Mouse (Mus musculus) T-helper 1 cell (primary cell): ENCODE results near the gene Tef.

ENCODE experiments used
- in situ Hi-C: fragments of 300-600 bp; cut with MboI, MseI; formaldehyde crosslinking; loops from one replicate; pipeline ENCODE4 v1.15.1; 2025; ENCODE audit warnings: high pct_unique_total_duplicates

Tef gene

DNA sequence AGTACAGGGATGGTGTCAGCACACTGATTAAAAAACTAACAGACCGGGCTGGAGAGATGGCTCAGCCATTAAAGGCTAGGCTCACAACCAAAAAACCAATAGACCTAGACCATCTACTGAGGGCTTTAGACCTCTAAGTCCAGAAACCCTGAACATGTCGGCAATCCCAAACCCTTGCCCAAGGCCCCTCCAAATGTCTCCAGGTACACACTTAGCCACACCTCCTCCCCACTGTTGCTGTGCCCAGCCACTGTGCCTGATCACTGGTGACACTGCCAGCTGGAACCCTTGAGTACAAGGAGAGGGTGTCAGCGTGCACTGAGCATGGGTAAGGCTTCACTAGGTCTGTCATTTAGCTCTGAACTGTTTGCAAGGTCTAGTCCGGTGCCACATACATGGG, 3.8 kb upstream of the Tef start:
- in situ Hi-C loops = no loop called here

DNA sequence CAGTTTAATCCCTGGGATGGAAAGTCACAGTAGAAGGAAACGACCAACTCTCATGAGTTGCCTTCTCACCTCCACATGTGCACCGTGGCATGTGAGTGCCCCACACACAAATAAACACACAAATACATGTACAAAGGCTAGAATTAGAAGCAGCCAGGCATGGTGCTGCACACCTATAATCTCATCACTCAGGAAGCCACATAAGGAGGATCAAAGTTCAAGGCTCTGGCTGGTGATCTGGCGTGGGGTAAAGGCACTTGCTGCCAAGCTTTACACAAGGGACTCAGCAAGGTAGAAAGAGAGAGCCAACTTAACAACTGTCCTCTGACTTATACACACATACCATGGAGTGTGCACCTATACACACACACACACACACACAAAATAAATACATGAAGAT, 1.8 kb upstream of the Tef start:
- in situ Hi-C loops = no loop called here

DNA sequence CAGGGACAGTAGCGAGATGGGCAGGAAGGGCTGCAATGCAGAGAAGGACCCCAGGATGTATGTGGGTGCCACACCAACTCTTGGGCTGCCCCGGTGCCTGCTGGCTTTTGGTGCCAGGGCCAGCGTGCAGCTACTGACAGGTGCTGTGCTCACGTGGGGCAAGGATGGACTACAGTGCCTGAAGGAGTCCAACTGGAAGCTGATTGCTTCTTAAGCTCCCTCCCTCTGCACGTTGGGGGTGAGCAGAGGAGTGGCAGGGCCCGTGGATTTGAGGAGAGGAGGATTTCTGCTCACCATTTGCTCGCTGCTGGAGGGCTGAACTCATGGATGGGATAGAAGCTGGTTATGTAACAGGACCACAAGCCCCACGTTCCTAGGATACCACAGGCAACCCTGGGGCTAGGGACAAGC, 725 bp downstream of the Tef start:
- in situ Hi-C loops = no loop called here

DNA sequence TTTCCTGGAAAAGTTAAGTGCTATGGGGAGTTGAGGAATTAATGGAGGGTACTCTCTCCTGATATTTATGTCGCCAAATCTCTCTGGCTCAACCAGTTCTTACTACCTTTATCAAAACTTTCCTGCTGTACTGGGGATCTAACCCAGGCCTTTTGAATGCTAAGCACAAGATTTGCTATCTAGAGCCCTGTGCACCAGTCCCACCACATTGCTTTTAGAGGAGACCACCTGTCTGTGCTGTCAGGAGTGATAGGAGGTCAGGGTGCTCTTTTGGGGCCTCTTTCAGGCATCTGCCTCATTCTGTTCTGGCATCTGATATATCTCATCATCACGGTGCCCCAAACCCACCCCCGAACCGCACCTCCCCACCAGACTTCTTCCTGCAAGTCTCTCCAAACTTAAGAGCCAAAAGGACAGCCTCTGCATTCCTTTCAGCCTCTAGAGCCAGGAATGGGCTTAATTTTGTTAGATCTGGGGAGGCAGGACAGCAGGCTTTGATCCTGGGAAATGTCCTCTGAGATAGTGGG, 1.3 kb downstream of the Tef start:
- in situ Hi-C loops = no loop called here

DNA sequence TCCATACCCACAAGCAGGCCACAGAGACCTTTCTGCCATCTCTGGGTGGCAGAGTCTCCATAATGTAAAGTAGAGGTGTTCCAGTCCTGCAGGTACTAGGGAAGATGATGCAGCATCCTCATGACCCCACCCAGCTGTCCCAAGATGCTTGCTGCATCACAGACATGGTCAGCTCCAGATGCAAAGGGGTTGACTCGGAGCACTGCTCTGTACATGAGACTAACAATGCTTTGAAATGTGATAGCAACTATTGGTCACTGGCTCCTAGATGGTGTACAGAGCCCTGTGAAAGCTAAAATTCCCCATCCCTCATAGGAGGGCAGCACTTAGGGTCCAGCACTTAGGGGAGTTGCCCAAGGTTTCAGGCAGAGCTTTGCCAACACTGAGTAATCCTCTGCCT, 2.0 kb downstream of the Tef start:
- in situ Hi-C loops = no loop called here

DNA sequence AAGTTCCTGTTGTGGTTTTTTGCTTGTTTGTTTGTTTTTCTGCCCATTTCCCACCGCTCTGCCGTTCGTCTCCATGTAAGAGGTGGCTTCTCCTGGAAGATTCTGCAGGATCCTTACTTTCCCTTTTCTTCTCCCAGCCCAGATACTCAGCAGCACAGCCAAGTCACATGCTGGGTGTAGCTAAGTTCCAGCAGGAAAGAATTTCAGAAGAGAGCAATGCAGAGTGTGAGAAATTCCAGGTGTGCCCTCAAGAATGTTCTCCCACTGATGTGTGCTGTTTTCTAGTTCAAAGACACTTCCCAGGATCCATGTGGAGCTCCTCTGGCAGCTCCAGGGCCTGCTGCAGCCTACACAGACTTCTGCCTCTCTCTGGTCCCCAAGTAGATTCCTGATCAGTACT, 2.7 kb downstream of the Tef start:
- in situ Hi-C loops = no loop called here

DNA sequence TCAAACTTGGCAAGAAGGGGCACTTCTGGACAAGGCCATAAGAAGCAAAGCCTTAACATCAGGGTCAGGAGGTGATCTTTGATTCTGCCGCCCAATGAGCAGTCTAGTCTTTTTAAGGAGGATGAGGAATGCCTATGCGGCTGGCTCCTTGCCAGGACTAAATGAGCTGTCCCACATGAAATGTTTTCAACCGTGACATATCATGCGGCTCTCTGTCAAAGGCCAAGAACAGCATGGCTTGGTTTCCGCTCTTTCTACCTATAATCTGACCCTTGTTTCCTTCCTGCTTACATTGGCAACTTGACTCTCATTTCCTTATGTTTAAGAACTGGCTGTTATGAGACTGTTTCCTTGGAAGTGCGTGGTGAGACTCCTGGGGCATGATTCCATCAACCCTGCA, 3.4 kb downstream of the Tef start:
- in situ Hi-C loops = no loop called here

DNA sequence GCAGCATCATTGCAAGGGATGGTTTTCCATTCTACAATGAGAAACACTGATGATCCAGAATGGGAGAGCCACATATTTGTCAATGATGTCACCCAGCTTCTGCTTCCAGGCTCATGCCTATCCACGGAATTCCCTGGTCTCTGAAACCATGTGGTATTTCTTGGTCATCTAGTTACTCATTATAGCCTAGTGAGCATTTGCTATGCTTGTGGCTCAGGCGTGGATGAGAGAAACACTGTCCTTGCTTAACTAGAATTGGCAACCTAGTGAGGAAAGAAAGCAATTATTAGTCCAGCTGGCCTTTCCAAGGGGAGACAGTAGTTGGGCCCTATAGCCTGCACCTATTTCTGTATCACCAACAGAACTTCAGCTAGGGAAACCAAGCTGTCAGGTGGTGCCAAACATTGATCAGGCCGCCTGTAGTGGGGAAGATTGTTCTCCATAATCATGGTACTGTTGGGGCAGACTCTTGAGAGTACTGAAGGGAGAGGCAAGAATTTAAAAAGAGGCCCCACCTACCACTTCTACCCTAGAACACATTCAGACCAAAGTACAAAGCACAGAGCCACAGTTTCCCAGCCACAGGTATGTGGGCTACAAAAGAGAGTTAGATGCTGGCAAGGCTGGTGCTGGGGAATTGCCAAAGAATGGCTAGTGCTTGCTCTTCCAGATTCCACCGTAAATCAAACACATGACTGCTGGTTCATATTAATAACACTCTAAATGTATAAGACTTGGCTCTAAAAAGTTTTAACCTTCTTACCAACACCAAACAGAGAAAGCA, 4.6 kb downstream of the Tef start:
- in situ Hi-C loops = no loop called here

DNA sequence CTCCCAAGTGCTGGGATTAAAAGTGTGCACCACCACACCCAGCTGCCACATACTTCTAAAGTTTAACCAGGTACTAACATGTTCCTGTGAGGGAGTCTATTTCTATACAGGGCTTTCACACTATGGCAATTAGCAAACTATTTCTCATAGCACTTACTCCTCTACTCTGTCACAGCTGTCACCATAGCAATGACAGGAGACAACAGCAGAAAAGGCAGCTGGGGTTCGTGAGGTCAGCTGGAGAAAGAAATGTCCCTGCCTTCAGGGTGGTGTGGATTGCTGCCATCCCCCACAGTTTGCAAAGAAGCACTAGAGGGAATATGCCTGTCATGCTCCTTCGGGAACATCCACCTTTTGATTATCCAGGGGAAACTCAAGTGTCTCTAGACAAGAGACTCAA, 6.6 kb downstream of the Tef start:
- in situ Hi-C loops = no loop called here

DNA sequence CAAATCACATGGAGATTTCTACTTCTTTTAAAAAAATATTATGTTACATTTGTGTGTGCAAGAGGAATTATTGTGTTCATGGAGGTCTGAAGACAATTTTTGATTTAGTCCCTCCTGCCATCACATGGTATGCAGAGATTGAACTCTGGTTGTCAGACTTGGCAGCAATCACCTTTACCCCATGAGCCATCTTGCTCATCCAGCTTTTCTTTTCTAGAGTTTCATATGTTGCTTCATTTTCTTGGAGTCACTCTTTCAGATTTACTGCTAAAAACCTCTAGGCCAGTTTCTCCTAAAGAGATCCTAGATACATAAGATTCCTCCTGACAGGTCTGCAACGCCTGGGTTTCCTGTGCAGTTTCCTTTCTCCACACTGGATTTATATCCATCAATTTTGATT, 7.3 kb downstream of the Tef start:
- in situ Hi-C loops = no loop called here

DNA sequence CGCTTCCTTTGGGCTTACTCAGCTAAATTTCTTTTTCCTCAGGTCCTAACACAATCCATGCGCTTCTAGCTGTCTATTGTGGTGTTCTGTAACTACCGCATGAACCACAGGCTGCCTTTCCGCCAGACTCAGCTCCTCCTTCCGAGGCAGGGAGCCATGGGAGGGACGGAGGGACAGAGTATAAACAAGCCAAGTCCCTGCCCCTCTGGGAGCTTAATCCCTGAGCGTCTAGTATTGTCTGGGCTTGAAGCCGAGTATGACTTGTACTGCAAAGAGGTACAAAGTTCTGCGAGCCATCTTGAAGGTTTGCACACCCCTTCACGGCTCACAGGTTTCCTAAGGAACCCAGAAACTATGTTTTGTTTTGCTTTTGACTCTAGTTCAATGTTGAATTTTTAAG, 7.9 kb downstream of the Tef start:
- in situ Hi-C loops = loop anchor here (5.0 kb wide), 1 partner anchor 42 kb away; no protein-coding TSS in a partner anchor

DNA sequence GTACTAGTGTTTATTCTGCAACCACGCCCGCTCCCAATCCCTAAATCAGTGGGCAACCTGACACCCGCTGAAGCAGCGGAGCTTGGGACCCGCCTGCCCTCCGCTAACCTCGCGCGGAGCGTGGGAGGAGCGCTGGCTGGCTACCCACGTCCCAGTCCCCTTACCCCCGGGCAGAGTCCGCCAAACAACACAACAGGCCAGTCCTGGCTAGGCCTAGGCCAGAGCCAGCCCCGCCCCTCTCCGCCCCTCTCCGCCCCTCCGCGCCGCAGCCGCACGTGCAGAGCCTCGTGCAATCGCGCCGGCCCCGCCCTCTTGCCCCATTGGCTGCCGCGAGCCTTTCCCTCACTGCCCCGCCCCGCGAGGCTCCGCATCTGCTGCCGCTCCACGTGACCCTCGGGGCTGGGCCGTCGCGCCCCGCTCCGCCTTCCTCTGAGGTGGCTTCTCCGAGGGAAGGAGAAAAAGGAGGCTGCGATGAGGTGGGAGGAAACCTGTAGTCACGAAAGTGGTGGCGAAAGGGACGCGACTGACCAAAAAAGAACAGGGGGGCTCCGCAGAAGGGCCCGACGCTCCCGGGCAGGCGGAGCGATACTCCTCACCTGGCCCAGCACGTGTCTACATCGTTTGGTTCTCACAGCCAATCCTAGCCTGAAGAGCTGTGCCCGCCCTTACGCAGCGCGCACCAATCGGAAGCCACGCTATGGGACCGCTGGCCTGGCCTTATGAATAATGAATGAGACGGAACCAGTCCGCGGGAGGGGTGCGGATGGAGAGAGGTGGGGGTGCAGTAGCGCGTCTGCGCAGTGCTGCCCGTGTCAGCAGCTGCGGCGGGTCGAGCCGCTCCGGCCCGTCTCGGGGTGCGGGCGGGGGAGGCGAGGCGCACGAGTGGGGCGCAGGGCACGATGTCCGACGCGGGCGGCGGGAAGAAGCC, 8.7 kb downstream of the Tef start:
- in situ Hi-C loops = loop anchor here (5.0 kb wide), 1 partner anchor 41 kb away; no protein-coding TSS in a partner anchor

DNA sequence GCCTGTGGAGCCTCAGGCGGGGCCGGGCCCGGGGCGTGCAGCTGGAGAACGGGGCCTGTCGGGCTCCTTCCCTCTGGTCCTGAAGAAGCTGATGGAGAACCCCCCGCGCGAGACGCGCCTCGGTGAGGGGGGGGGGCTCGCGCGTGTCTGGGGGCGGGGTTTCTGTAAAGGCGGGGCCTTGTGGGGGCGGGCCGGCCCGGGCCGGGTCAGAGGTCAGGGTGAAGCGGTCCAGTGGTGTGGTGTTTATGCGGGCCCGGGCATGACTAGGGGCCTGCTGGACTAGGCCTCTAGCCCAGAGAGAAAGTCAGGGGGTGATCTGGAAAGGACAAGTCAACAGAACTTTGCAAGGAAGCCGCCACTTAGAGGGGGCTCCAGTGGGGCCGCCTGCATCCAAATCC, 9.4 kb downstream of the Tef start:
- in situ Hi-C loops = loop anchor here (5.0 kb wide), 1 partner anchor 41 kb away; no protein-coding TSS in a partner anchor

DNA sequence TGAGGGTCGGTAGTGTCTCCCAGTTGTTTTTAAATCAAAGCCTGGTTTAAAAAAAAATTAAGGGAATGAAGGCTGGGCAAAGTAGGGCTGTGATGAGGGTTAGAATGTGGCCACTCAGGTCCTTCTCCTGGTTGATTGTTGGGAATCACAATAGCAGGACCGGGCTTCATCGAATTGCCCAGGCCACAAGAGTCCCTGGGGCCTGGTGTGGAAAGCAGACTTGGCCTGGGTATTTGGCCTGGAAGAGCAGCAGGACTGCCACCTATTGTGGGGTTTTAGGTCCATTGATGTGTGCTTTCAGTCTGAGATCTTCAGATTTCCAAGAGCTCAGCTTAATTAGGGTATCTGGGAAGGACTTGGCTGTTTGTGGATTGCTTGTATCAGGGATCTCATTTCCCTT, 10.1 kb downstream of the Tef start:
- in situ Hi-C loops = loop anchor here (5.0 kb wide), 1 partner anchor 40 kb away; no protein-coding TSS in a partner anchor

DNA sequence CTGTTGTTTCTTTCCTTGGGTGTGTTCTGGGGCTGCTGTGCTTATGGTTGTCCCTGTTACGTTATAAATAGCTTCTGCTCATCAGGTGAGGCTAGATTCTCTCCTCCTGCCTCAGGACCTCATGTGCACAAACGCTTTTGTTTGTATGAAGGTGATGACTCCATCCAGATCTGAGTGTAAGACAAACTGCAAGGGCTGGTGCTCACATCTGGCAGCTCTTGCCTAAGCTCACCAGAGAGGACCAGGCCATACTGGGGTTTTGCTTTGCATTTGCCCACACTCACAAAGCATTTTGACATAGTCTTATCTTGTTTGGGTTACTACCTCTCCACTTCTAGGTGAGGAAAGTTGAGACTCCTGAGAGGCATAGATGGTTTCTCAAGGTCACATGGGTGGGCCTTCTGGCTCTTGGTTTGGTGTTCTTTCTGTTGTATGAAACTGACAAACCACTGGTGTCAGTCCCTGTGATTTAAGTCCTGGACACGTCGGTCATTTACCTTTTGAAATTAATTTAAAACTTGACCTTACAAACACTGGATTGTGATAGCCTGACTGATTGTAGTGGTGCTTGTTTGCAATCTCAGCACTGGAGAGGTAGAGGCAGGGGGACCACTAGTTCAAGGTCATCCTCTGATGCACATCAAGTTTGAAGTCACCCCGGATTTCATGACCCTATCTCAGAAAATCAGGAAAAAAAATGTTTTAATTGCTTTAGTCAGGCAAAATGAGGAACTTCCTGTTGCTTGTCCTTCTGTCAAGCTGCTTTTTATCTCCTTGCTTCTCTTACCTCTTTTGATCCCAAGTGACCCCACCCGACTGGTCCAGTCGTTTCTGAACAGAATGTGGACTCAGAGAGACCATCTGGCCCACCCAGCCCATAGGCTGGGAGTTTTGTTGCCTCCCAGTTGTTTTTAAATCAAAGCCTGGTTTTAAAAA, 10.7 kb downstream of the Tef start:
- in situ Hi-C loops = loop anchor here (5.0 kb wide), 1 partner anchor 39 kb away; no protein-coding TSS in a partner anchor

DNA sequence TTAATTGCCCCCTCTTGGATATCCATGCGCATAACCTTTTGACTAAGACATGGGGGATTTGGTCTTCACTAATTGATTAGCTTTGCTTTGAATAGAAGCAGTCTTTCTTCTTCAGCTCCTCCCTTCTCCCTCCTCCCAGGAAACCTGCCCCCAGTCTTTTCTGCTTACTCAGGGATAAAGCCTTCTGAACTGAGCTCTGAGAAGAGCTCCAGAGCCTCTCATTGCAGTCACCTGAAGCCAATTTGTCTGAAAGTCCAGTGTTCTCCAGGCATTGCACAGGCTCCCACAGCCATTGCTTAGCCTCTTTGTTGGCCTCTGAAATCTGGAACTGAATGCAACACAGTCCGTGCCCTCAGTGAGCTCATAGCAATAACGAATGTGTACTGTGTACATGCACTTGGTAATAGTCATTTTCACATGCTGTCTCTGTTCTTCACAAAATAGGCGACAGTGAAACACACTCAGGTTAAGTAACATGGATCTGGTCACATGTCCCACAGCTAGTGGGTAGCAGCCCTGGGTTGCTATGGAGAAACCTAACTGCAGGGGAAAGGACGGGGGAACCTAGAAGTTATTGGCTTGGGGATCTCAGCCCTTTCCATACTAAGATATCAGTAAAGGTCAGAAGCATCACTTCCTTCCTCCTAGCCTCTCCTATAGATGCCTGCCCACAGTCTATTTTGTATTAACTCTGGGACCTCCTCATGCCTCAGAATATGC, 11.9 kb downstream of the Tef start:
- in situ Hi-C loops = loop anchor here (5.0 kb wide), 1 partner anchor 38 kb away; no protein-coding TSS in a partner anchor

DNA sequence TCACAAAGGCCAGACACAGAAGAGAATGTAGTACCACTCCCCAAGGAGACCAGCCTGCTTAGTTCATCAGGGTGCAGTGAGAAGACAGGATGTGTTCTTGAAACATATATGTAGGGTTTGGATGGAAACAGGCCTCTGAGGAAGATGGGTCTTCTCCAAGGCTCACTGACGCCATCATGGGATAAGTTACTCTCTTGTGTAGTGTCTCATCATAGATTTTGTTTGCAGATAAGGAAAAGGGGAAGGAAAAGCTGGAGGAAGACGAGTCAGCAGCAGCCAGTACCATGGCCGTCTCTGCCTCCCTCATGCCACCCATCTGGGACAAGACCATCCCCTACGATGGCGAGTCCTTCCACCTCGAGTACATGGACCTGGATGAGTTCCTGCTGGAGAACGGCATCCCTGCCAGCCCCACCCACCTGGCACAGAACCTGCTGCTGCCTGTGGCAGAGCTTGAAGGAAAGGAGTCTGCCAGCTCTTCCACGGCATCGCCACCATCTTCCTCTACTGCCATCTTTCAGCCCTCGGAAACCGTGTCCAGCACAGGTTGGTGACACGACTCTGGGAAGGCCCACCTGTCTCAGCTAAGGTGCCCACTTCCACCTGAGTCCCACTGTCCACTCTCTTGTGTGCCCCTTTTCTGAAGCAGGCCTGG, 12.6 kb downstream of the Tef start:
- in situ Hi-C loops = loop anchor here (5.0 kb wide), 1 partner anchor 37 kb away; no protein-coding TSS in a partner anchor

DNA sequence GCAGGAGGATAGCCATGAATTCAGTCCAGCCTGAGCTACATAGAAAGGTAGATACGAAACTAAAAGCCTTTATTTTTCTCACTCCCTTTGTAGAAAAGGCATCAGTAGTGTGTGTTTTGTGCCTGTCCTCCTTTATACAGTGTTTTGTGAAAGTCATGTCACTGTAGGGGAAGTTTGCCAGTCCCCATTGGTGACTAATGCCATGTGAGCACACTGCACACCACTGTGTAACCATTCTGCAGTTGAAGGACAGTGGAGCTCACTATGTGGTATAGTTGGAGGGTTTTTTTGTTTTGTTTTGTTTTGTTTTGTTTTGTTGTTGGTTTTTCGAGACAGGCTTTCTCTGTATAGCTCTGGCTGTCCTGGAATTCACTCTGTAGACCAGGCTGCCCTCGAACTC, 16.2 kb downstream of the Tef start:
- in situ Hi-C loops = no loop called here

DNA sequence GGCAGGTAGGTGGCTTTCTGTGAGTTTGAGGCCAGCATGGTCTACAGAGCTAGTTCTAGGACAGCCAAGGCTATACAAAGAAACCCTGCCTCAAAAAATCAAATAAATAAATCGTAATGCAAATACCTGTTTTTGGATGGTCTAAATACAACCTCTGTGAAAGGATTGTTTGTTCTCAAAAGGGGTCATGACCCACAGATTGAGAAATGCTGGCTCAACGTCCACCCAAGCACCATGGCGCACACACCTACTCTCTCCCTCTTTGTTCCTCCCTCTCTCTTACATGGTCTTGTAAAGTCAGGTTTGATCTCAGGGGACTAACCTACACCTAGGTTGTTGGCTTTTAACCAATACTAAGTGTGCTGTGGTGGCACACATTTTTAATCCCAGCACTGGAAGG, 20.4 kb downstream of the Tef start:
- in situ Hi-C loops = no loop called here

DNA sequence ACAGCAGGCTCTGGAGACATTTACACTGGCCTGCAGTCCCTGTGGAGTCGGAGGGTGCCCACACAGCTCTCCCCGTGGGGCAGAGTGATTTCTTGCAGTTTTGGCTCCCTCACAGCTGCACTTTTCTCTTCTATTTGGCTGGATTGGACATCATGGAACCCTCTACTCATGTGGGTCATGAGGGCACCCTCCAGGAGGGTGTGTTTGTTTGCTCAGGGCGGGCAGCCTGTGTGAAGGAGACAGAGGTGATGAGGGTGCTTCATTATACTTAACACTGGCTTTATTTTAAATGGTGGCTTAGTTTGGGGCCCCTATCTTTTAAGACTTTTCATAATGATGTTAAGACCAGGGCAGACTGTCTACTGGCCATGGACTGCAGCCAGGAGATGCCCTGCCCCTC, 22.6 kb downstream of the Tef start:
- in situ Hi-C loops = no loop called here
